Mouse (Mus musculus) megakaryocyte, adult 5-6 weeks (primary cell): ENCODE data around the gene Mrpl55. TPM values are rescaled to one million over a fixed set of nuclear protein-coding genes. Genes with fewer than 3 reads are reported as not detected.

Experiments used
- ATAC-seq: 2 replicates; pipeline ENCODE4 v1.8.0; 2016; ENCODE audit warnings: mild to moderate bottlenecking, inconsistent platforms; ENCODE audit not compliant: poor library complexity, severe bottlenecking
- total RNA-seq, 2 experiments: library from RNA; stranded (forward) in 1 of 2; stranded (reverse) in 1 of 2; fragments of 153-499, 151-499 nt in 1 of 2; fragments of 221-1000, 200-1000 nt in 1 of 2; gene quantifications; 2 replicates each; pipeline versions ENCODE4 v1.2.3 to v1.2.4; 2015 to 2017

The Mrpl55 gene
- 14.7 and 17.6 TPM in 2 replicates for total RNA-seq (2015)
- 35.3 and 36.2 TPM in 2 replicates for total RNA-seq (2017)

DNA sequence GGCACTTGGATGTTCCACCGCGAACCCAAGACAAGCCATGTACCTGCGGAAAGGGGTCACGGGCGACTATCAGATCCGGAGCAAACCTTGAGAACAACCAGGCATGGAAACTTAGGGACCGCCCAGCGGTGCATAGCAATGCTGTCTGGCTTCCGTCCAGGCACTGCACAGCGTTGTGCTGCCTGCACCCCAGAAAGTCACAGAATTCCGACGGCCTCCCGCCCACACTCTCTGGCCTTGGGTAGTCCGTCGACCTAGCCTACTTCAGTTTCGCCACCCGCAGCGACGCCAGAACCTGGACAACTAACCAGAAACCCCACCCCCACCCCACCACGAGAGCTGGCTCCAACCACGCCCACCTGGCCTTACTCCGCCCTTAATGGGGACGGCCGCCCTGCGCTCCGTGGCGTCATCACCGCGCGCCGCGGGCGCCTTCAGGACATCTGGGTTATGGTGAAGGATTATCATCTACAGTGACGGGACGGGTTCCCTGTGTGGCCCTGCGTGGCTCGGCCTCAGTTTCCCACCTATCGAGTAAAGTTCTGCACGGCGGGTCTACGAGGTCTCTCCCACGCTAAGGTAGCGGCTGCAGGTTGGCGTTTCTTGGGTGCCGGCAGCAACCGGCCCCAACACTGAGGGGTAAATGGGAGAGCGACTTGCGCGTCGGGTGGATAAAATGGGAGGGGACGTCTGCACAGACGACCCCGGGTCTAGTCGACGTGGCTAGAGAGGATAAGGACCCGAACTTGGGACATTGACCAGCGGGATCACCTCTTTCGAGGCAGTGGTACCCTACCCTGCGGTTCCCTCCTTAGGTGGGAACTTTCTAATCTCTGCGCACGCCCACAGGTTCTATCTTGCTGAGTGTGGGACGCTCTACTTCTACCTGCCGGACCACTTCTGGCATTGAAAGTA is at the start of gene Mrpl55:
Mrpl55 (plus strand) TSS at position 406 of the 915 bp plus-strand sequence.
- ATAC-seq = peak; percentile 91

DNA sequence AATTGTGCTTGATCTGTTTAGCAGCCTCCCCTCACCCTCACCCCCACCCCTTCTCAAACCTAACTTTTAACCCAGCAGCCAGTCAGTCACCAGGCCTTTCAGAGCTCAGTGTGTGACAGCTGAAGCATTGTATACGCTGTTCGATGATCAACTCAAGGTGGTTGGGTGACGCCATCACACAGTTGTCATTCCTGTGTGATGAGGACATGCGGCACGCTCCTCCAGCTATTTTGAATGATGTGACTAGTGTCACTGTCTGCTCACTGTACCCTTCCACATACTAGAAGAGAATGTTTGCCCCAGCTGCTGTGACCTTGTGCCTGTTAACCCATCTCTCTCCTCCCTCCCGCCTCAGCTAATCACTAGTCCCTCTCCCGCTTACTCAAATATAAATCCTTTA is 48.1 kb upstream of the Mrpl55 start:
- no peak for ATAC-seq

DNA sequence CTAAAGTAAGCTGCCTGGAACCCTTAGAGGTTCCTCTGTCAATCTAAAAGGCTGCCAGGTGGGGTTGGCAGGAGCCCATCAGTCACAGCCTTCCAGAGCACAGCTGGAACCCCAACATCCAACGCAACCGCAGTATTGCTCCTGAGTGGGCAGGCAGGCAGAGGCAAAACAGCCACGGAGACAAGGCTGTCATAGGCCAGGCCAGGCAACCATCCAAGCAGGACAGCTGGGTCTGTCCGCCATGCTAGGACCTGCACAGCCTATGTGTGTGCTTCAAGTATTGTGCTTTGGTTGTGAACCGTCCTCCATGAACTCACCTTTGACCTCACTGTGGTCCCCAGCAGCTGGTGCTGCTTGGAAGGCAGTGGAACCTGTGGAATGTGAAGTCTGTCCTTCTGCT is 46.4 kb upstream of the Mrpl55 start:
- ATAC-seq = no peak

DNA sequence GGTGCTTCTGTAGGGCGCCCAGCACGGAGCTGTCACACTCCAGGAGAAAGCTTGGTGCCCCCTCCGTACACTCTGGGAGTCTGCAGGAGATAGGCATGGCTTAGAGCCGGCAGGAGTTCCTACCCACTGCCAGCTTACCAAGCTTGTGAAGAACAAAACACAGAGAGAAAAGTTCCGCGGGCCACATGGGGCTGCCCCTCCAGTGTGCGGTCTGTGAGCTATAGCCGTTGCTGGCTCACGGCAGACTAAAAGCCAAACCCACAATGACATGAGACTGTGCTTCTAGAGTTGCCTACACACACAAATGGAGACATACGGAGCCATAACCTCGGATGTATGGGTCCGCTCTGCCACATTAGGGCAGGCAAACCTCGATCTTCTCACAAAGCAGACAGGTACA is 43.2 kb upstream of the Mrpl55 start:
- ATAC-seq = no peak

DNA sequence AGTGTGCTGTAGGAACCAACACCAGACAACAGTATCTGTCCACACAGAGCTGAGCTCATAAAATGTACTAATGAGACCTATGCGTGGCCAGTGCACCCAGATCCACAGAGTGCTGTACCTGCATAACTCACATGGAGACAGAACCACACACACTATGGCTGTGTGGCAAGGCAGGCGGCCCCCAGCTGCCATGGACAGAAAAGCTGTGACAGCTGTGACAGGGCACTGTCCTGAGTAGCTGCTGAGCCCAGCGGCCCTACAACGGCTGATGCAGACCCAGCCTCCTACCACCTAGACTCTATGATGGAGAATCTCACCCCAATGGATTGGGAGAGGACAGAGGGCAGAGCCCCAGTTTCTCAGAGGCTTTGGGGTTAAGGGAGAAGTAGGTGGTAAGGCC is 42.7 kb upstream of the Mrpl55 start:
- no peak for ATAC-seq

DNA sequence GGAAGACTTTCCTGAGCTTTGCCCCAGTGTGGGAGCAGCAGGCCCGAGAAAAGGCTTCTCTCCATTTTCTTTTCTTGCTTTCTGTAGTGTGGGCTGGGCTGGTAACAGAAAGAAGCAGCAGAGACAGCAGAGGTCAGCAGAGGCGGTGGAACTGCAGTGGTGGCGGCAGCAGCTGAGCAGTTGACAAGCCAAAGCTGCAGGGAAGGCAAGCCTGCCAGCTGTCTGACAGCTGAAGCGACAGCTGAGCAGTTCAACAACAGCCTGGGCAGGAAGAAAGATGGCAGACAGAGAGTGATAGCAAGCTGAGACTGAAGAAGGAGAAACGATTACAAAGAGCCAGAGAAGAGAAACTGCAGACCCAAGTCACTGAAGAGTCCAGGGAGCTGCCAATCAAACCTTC is 40.9 kb upstream of the Mrpl55 start:
- no peak for ATAC-seq

DNA sequence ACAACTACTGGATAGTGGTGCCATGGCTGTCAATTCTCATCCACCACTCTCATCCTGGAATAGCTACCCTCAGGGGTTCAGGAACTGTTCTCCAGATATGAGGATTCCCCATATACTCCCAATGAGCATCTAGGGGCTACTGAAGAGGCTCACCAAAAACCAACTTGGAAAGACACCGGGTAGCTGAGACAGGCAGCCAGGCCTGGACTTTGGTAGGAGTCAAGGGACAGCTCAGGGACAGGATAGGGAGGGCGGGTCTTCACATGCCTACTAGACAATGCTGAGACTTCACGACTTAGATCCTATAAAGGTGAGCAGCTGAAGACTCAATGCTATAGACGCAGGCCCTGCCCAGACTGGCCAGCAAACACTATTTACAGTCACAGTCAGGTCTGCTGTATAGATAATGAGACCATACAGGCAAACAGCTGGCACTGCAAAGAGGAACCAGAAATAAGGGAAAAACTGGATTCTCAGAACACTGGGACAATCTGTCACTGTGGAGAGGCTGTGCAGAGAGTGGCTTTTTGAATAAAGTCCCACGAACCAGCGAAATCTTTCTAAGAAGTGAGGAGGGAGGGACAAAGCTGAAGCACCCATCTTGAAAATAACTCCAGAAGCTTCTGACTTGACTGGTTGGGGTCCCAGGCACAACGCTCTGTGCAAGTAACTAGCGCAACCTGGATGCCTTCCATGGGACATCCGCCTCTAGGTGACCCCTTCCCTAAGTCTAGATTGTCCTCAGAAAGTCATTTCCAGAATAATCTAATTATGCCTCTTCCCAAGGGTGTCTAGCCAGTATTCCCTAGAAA is 39.6 kb upstream of the Mrpl55 start:
- ATAC-seq = no peak

DNA sequence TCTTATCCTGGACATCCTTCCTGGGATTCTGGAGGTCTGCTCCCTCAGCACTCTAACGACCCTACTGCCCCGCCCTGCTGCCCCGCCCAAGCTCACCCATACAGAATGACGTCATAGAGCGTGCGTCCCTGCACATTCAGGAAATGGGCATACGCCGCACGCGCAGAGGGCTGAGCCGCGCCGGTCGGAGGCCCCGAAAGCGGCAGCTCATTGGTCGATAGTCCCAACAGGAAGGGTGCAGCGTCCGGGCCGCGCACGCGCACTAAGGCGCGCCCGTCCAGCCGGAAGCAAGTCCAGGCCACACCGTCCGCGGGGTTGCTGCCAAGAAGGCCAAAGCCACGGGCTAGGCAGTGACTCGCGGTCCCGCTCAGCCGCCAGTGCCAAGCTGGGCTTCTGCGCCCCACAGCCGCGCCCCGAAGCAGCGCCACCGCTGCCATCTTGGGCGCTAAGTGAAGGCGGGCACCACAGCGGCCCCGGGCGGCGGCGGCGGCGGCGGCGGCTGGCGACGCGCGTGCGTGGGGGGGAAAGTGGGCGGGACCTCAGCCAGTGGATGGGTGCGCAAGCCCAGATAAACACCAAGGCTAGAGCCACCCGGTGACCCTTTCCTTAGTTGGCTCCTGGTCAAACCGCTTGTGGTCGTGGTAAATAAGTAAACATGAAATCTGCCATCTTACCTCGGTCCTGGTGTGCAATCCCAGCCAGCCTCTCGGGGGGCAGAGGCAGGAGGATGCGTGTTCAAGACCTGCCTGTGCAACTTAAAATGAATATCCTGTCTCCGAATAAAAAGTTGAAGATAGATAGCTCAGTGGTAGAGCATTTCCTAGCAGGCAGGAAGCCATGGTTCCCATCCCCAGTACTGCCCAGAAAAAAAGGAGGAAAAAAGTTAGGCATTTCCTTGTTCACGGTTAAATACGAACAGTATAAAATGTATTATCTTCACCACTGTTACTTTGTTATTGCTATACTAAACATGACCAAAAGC is 38.7 kb upstream of the Mrpl55 start, which contains the start of gene Iba57:
Iba57 (minus strand) TSS at position 485 of the 982 bp plus-strand sequence.
- ATAC-seq = peak; percentile 96

DNA sequence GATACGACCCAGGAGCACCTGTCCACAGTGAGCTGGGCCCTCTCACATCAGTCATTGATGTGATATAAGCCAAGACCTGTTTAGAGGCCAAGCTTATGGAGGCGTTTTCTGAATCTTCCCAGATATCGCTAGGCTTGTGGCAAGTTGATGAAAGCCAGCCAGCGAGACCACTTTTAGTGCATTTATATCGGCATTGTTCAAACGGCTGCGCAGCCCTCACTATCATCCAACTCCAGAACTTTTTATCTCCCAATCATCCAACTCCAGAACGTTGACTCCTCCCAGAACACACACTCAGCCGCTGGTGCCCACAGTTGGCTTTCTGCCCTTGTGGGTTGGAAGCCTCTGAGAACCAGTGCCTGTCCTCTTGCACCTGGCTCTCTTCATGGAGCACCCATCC is 37.9 kb upstream of the Mrpl55 start:
- ATAC-seq = no peak

DNA sequence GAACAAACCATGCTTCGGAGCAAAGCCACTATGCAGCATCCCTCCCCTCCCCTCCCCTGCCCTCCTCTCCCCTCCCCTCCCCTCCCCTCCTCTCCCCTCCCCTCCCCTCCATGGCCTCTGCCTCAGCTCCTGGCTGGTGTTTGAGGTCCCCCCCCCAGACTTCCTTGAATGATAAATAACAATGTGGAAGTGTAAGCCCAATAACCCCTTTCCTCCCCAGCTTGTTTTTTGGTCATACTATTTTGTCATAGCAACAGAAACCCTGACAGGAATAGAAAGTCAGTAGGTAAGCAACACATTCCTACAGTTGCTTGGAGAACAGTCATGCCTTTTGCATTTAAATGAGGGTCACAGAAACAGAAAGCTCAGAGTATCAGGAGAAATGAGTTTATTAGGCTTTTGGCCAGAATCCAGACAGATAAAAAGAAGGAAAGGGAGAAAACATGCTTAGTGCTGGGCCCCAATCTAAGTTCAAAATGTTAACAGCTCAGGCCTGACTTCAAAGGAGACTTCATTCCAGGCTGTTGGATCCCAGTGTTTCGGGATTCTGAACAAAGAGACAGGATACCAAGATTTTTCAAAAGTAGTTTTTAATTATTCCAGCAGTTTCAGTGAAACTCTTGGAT is 36.6 kb upstream of the Mrpl55 start:
- no peak for ATAC-seq

DNA sequence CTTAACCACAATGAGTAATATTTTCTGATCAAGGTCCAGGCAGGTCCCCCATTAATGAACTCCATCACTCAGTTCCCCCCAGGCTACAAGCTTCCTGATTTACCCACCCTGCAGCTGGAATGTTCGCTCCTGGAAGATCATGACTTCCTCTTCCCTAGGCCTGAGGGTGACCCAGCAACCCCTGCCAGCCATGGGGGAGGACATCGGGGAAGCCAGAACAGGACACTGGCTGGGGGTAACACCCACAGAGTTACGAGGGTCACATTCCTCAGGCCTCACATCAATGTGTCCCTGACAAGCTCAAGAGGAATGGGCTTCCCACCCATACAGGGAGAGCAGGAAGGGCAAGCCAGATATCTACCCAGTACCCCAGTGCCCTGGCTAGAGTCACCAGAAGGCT is 32.5 kb upstream of the Mrpl55 start:
- ATAC-seq = no peak

DNA sequence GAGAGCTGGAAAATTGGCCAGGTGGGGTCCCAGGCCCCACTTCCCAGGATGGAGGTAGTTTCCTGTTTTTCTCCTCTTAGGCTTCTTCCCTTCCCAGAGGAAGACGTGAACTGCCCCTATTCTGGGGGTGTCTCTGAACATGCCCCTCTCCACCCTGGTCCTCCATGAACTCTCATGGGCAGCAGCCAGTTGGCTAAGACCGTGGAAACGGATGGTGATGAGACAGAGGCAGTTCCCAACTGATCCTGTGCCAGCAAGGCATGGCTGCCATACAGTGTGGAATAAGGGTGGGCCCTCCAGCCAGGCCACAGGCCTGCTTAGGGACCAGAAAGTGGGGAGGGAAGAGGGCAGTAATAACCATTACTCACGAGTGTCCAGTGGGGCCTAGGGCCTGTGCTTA is 31.7 kb upstream of the Mrpl55 start:
- no peak for ATAC-seq

DNA sequence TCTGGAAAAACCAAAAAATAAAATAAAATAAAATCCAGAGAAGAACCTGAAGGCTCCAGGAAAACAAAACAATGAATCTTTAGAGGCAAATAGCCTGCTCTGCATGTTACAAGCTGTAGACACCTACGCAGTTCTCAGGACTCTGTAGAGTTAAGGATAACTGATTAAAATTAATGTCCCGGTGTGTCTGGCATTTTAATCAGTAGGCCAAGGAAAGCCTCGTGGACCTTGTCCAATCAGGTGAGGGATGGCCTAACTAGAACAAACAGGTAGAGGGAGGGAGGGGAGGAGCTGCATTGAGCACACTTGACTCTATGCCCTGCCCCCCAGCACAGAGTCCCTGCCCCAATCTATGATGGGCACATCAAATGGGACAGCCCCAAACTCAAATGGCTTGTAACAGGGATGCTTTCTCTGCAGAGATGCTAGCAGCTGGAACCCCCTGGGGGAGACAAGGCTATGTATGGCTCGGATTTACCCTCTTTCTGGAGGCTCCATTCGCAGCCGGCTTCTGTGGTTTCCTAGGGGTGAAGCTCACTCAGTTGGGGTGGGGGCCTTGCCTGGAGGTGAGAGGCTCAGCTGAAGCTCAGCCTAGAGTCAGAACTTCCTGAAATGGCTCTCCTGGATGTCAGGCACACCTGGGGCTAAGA is 28.0 kb upstream of the Mrpl55 start:
- ATAC-seq = no peak

DNA sequence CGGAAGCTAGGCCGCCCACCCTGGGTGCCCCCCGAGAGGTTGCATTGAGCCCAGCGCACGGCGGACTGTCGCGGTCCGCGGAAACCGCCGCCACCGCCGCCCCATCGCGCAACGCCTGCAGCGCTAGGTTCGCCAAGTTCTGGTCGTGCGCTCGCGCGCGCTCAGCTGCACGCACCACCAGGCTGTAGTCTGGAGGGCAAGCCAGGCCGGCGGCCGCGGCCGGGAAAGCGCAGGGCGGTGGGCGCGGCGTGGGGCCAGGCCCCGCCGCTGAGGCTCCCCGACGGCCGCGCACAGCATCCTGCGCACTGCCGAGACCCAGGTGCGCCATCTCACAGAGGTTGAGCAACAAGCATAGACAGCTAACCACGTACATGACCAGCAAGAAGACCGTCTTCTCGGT is 25.8 kb upstream of the Mrpl55 start:
- no peak for ATAC-seq

DNA sequence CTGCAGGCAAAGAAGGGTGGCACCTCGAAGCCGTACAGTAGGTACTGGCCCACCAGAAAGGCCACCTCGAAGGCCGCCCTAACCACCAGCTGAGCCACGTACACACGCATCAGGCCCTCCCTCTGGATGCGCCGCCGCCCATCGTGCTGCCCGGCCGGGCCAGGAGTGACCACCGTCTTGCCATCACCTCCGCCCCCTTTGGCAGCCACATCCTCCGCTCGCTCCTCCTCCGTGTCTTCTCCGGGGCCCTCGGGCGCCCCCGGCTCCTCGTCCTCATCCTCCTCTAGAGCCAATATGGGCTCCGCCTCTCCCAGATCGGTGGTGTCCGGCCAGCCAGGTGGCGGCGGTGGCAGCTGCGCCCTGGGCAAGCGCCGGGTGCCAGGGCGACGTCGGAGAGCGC is 25.4 kb upstream of the Mrpl55 start:
- ATAC-seq = no peak

DNA sequence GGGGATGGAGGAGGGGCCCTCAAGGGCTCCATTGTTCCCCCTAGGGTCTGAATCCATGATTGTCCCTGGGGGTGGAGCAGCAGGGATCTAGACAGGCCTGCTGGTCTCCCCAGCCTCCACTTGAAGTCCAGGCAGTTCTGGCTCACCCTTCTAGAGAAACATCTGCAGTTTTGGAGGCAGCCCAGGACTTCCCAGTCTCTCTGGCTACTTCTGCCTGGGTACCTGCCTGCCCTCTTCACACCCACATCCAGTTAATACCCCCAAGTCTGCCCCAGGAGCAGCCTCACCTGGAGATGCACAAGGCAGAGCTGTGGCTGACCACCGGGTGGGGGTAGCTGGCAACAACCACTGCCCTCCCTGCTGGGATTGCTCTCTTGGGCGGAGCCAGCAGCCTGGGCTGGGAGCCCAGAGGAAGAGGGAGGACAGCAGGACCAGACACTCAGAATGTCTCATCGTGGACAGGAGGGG is 19.4 kb upstream of the Mrpl55 start, which contains the start of gene Gjc2:
Gjc2 (minus strand) TSS at position 350 of the 468 bp plus-strand sequence.
- no peak for ATAC-seq

DNA sequence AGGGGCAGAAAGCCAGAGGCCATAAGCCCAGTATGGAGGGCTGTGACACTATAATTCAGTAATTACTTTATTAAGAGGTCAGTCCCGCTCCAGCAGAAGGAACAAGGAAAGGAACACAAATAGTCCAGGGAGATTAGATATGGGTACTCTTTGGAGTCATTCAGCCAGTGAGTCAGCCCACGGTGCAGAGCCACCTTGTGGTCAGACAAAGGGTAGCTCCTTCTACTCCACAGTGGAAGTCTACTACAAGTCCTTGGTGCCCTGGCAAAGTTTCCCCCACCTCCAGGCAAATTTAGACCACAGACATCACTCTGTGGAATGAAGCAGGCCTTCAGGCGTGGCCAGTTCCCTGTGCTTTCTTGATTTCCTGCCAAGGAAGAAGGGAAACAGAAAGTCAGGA is 18.5 kb upstream of the Mrpl55 start:
- ATAC-seq = peak; percentile 90

DNA sequence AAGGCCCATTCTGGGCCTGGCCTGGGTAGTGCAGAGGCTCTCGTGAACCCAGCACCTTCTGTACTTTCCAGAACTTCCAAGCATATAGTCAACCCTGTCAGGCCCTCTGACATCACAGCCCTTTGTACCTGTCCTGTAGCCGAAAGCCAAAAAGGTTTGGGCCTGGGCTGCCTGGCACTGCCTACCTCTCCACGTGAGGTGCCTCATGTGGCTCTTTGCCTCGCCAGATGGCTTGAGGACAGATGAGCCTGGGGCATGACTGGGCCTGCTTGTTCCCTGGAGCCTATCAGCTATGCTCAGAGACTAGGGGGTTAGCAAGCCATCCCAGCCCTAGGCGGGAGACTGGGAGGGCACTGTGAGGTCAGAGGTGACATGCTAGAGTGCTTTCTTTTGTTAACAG is 16.8 kb upstream of the Mrpl55 start:
- ATAC-seq = no peak

DNA sequence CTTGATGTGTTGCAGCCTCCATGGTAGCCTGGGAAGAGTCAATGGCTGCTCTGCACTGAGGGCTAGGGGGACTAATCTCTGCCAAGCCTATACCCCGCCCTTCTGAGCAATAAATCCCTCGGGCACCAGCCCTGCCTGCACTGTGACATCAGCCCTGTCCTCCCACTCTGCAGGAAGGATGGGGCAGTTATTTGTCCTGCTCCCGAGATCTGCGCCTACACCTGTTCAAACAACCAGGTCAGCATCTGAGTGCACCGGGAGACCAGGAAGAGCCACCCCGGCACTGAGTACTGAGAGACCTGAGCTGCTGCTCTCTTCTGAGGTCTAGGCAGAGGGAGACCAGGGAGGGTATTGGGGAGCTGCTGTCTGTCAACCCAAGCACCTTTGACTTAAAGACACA is 14.6 kb upstream of the Mrpl55 start:
- ATAC-seq = no peak
